Mouse (Mus musculus) c-Kit-positive CD71-negative TER-119-negative erythroid progenitor cells, embryonic 14.5 days (primary cell): ENCODE data around the gene Srp9.
"Not testable (repeated sequence)": the region's sequence is repeated elsewhere in the genome, so short reads cannot be mapped to it uniquely, and the experiment has no call there.

Source experiments
- DNase-seq: peaks from one replicate; pipeline ENCODE4 v3.0.0-alpha.2; 2013; ENCODE audit warnings: low read depth

Gene Srp9

GRCm38 (mm10) chr1:182148864-182149514, 24.5 kb downstream of the Srp9 start:
- no peak for DNase-seq

- peak; percentile 31 for DNase-seq
Measured at GRCm38 (mm10) chr1:182149966-182150365, 25.4 kb downstream of the Srp9 start.

DNA sequence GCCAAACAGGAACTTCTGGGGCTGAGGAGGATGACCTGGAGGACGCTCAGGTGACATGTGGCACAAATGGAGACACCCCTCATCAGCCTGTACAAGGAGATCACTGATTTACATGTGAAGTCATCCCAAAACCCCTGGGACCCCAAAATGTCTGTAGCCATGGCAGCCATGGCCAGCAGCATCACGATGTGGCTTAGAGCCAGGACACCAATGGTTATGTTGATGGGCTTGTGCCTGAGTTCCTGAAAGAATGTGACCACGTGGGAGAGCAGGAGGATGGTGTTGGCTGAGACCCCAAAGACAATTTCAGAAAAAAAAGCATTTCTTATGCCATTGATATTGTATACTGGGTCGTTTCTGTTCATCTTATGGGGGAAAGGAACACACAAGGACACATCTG, 33.2 kb downstream of the Srp9 start:
- no peak for DNase-seq

DNA sequence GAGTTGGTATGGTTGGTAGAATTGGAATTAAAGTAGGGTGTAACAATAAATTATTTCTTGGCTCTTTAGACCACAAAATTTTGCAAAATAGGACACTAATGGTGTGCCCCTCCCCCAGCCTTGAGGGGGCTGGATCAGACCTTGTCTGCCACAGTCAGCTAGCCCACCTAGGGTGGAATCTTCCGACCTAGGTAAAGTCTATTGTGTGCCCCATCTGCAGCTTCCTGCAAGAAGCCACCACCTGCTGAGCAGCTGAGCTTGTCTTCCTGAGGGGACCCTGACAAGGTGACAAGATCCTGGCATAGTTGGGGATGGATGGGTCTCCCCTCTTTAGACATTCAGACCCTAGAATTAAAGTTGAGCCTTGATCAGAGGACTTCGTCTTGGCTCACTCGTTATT, 35.0 kb downstream of the Srp9 start:
- no peak for DNase-seq

- no peak for DNase-seq
Measured at GRCm38 (mm10) chr1:182162951-182163350, 38.4 kb downstream of the Srp9 start.

DNA sequence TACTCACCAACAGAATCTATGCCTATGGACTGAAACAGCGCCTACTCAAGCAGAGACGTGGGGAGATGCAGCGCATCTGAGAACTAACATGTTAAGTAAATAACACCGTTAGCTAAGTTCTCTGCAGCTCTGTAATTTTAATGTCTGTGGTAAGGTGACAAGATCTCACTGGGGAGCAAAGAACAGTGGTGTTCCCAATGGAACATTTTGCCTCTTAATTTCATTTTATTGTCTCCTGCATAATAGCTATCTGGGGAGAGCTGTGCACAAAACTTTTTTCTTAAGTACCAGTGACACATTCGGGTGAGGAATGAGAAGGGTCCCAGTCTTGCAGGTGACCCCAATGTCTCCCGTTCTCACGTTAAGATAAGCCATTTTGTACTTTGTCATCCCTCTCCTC, 39.8 kb downstream of the Srp9 start, which contains the start of gene Vmn1r1:
Gene Vmn1r1 (minus strand): TSS at position 101 of the 400 bp plus-strand sequence.
- DNase-seq, result no peak

DNA sequence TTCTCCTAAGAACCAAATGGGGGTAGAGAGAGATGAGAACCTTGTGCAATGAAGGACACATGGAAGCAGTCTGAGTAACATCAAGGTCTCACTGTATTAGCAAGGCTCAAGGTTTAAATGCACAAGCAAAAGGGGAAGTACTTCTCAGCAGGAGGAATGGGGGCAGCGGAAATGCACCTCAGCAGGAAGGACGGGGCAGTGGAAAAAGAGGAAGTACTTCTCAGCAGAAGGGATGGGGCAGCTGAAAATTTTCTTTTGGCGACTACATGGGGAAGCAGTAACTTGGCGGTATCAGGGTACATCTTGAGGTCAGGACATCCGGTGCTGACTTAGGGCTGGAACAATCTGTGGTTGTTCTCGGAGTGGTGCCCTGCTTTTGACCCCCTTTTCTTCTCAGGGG, 45.7 kb downstream of the Srp9 start:
- not testable (repeated sequence) for DNase-seq

DNA sequence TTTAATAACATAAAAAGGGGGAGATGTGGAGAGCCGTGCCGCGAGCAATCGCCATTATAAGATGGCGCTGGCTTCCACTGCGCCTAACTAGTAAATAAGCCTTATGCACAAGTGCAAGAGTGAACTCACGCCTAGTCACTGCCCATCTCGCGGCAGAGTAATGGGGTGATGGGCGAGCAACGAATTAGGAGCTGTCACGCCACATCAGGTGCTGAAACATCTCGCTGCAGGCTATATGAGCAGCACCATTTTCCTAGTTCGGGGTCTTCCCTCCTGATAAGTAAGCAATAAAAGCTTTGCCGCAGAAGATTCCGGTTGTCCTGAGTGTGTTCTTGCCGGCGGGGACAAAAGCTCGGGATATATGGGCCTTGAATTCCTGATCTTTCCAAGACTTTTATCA, 52.4 kb downstream of the Srp9 start:
- not testable (repeated sequence) for DNase-seq

DNA sequence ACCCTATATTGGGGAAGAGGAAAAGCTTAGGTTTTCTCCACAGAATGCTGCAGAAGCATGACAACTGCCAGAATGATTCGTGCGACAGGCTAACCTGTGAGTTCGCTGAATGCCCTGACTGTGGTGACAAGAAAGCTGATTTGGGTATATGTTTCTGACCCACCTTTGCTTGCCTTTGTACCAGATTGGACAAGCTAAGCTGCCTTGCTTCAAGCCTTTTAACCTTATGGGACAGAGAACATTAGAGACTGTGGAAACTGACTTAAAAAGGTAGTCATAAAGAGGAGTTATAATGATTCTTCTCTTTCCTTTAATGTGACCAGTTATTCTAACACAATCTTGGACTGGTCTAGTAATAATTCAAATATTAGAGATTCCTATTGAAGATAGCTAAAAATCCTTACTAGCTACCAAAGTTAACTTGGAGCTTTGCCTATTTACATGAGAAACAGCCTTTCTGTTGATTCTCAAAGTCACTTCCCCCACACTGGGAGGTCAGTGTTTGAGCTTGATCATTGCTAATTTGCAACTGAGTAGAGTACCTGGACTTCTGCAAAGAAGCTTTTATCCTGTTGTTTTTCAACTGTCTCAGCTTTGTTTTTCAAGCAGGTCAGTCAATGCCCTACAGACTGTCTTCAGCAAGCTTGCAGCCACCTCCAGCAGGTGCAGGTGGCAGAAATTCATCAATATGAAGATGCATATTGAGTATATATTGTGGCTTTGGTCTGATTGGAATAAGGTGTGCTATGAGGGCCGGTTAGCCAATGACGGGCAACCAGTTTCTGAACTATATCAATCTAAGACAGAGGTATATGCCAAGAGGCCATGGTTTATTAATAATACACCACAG, 57.1 kb downstream of the Srp9 start:
- DNase-seq, result no peak
